ENCODE assay signal across 9 mouse cellular contexts in the genomic region with DNA sequence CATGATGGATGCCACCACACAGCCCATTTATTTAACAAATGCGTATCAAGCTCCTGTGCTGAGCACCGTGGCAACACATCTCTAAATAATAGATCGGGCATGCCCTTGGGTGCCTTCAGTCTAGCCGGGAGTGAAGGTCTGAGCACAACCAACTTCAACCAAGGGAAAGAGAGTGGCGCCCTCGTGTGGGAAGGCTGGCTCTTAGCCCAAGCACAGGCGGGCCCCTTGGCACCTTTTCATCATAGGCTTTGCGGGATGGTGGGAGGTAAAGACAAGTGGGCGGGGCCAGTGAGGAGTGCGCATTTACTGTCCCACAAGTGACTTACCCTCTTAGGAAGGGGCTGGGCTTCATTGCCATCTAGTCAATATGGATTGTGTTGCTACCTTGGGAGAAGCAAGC.
DNase-seq lines count a peak whose midpoint lies in the region; ATAC-seq and TF ChIP-seq lines count a peak whose summit lies in the region.
"Had no signal": no experiment of that assay in that cellular context is flagged by ENCODE, and none has a peak within 500 bp of the region (broad histone marks: within the 10 kb centered on the region; RNA-seq: fewer than 3 reads in every experiment).

No protein-coding gene starts in this region.

- no peaks in the 10 kb centered on the region for H3K9me3 ChIP-seq in heart, embryonic 10.5 days
- no peaks in the 10 kb centered on the region; the same call in 1 of the 2 replicates for H3K9me3 ChIP-seq in lung, embryonic 14.5 days (ENCODE audit: low read depth, low read length)

- 27% methylated on average over 10 of the region's 10 CpGs for WGBS in heart, embryonic 10.5 days
- WGBS in lung, embryonic 14.5 days, result 32% methylated on average over 10 of the region's 10 CpGs

- no peaks in the 10 kb centered on the region for H3K36me3 ChIP-seq in heart, embryonic 10.5 days
- no peaks in the 10 kb centered on the region for H3K36me3 ChIP-seq in lung, embryonic 14.5 days (ENCODE audit: insufficient read depth)

- DNase-seq in heart, postnatal 4 days, result peak; percentile 12
- no peak for DNase-seq in heart, embryonic 10.5 days (ENCODE audit: low spot score)
- DNase-seq in lung, embryonic 14.5 days, result peak; percentile 29
- no peak for DNase-seq in lung, postnatal 36 days
- peak; percentile 18 for DNase-seq in brain, adult 2 months (ENCODE audit: low read depth, low spot score)
- DNase-seq in spleen, adult 12 weeks (ENCODE audit: low spot score), result no peak
- DNase-seq in Muller cell, postnatal 12 days (ENCODE audit: inconsistent ontology term), result no peak
- DNase-seq: heart, adult 2 months had no signal

- ATAC-seq in lung, embryonic 14.5 days (ENCODE audit: insufficient read depth), result no peak
- ATAC-seq in megakaryocyte progenitor cell, adult 5-6 weeks (replicated peaks; ENCODE audit: poor library complexity), result 0 out of 2 replicates have a peak, but pooled peaks have one; percentile 11

- TF ChIP-seq CTCF in lung, embryonic 14.5 days (IDR thresholded peaks at IDR 0.05; ENCODE audit: low read depth), result peak; percentile 44

- no peak overlapping the region for H3K4me3 ChIP-seq in heart, embryonic 10.5 days
- H3K4me3 ChIP-seq in lung, embryonic 14.5 days (ENCODE audit: low read depth, low read length), result no peak overlapping the region
- H3K4me3 ChIP-seq: heart, adult 2 months had no signal

- no peak overlapping the region for H3K4me2 ChIP-seq in lung, embryonic 14.5 days

- H3K4me1 ChIP-seq in heart, embryonic 10.5 days, result no peaks in the 10 kb centered on the region
- H3K4me1 ChIP-seq in lung, embryonic 14.5 days (ENCODE audit: insufficient read depth), result no peaks in the 10 kb centered on the region

- H3K27ac ChIP-seq in heart, embryonic 10.5 days, result no peak overlapping the region
- H3K27ac ChIP-seq in lung, embryonic 14.5 days (ENCODE audit: low read depth), result no peak overlapping the region
- H3K27ac ChIP-seq: heart, adult 2 months had no signal

- H3K9ac ChIP-seq in lung, embryonic 14.5 days, result no peak overlapping the region

- peaks cover 21% of the 10 kb centered on the region for H3K27me3 ChIP-seq in heart, embryonic 10.5 days (ENCODE audit: insufficient read depth, poor library complexity, severe bottlenecking)
- H3K27me3 ChIP-seq in lung, embryonic 14.5 days (ENCODE audit: insufficient read depth, low read length), result 0 out of 2 replicates have a peak, but pooled peaks cover 2% of the 10 kb centered on the region

Comparison
In these comparisons a context has a peak if more than half of its experiments do, and no peak if none do; other contexts are left out.
1. DNase-seq: peak in heart, postnatal 4 days (single experiment), lung, embryonic 14.5 days (single experiment) and brain, adult 2 months (single experiment); none in heart, embryonic 10.5 days (single experiment), lung, postnatal 36 days (single experiment), spleen, adult 12 weeks (single experiment) and Muller cell, postnatal 12 days (single experiment).